Mouse (Mus musculus) ES-E14 (cell line): ENCODE measurements around the gene Rasa4.

ENCODE experiments used
- CHD2 ChIP-seq: IDR thresholded peaks from 2 replicates; pipeline ENCODE4 v1.6.1; 2014; ENCODE audit warnings: mild to moderate bottlenecking, low read depth, low read length, inconsistent platforms
- HCFC1 ChIP-seq: IDR thresholded peaks from 2 replicates; pipeline ENCODE4 v1.6.1; 2012; ENCODE audit warnings: low read length, inconsistent platforms, borderline replicate concordance; ENCODE audit not compliant: insufficient read depth
- MAFK ChIP-seq: IDR thresholded peaks from 2 replicates; pipeline ENCODE4 v1.6.1; 2014; ENCODE audit warnings: mild to moderate bottlenecking, low read depth, low read length, inconsistent platforms; ENCODE audit not compliant: insufficient read depth
- ZC3H11A ChIP-seq: IDR thresholded peaks from 2 replicates; pipeline ENCODE4 v1.6.1; 2012; ENCODE audit warnings: low read depth, mild to moderate bottlenecking, inconsistent platforms, low read length, borderline replicate concordance
- ZNF384 ChIP-seq: IDR thresholded peaks from 2 replicates; pipeline ENCODE4 v1.6.1; 2012; ENCODE audit warnings: low read depth, low read length, inconsistent platforms

GRCm38 (mm10) chr5:136088821-136089575, 5.3 kb downstream of the Rasa4 start:
- no peak for TF ChIP-seq CHD2
- no peak for TF ChIP-seq ZC3H11A
- no peak for TF ChIP-seq HCFC1
- no peak for TF ChIP-seq ZNF384
- no peak for TF ChIP-seq MAFK
